Mouse (Mus musculus) heart, adult 2 months (tissue): ENCODE measurements around the gene Rimbp2.

Experiments
- CTCF ChIP-seq: fragments of 200-600 bp; IDR thresholded peaks from 2 replicates; pipeline ENCODE4 v1.8.1; 2022; ENCODE audit warnings: antibody characterized with exemption, mild to moderate bottlenecking, moderate library complexity
- EP300 ChIP-seq: fragments of 200-500 bp; IDR thresholded peaks from 2 replicates; pipeline ENCODE4 v1.6.1; 2011; ENCODE audit warnings: low read depth, low read length, control low read depth; ENCODE audit not compliant: insufficient read depth
- POLR2A ChIP-seq: fragments of 200-500 bp; IDR thresholded peaks from 2 replicates; pipeline ENCODE4 v1.6.1; 2011; ENCODE audit warnings: mild to moderate bottlenecking, low read depth, low read length, control low read depth; ENCODE audit not compliant: insufficient read depth

GRCm38 (mm10) chr5:128746261-128746660, 207.0 kb downstream of the Rimbp2 start:
- TF ChIP-seq CTCF: no peak
- no peak for TF ChIP-seq POLR2A
- TF ChIP-seq EP300: no peak
